Mouse (Mus musculus) frontal cortex, postnatal 10 days (tissue): Measurements from ENCODE around the gene Plcb1.

ENCODE experiments used
- DNase-seq, 2 experiments: peaks; one replicate each; pipeline ENCODE4 v3.0.0; 2022; ENCODE audit warnings: low spot score in 2 of 2, mixed read lengths in 1 of 2

Plcb1 gene

DNA sequence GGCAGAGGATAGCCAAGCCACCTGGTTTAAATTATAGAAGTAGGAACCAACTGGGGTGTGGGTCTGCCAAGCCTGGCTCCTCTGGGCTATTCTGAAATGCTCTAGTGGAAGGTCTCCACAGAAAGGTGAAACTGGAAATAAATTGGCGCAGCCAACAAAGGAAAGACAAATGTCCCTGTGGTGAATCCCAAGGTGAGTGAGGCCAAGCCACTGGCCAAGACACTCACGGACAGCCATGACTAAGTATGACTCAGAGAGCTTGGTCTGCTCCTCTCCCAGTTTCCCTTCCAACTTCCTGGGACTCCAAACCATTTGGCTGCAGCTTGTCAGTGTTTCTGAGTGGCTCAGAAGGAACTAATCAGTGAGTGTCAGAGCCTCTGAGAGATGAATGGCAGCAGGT is 126.7 kb downstream of the Plcb1 start:
- DNase-seq = no peak

DNA sequence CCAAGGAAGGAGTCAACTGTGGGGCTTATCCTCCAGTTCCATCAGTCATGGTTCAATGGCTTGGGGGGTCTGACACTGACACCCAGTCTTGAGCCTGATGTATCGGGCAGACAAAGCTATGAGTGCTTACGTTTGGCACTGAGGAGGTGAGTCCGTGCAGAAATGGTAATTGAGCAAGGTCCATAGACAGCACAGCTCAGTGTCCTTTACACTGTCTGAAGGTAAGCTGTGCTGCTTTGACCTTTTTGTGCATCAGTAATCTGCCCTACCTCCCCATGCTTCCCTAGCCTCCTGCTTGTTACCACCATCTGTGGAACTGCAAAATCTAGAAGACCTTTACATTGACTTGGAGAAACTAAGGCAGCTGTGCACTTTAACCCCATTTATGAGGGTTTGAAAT is 127.7 kb downstream of the Plcb1 start:
- DNase-seq = no peak

DNA sequence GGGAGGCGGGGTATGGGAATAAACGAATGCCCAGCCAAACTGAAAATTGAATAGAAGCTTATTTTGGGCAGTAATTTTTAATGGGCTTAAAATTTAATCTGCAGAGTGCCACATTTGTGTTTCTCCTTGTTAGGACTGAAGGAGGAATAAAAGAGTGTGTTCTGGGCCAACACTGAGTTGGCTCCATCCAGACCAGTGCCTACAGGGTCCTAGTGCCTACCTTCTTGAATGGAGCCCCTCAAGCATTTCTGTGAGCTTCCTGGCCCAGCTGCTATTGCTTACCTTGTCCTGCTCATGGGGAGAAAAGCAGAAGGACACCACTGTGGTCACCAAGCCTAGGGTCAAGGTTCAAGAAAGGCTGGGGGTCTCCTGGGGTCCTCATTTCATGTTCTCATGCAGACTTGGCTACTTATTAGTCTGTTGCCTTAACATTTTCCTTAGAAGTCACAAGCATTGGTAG is 128.3 kb downstream of the Plcb1 start:
- no peak for DNase-seq

DNA sequence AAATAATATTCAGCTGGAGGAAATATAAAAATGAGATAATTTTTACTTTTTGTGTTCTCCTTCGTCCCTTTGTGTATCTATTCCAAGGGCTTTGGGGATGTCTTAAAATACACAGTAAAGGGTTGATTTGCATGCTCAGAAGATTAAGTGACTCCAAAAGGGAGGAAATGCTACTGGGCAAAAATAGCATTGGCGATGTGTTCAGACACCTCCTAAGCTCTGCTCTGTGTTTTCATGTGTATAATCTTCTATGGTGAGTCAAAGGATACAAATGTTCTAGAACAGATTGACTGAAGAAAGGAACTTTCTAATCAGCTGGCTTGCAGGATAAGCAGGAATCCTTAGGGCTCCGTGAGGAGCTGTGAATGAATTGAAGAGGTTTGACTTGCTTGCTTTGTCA is 129.2 kb downstream of the Plcb1 start:
- DNase-seq = no peak

DNA sequence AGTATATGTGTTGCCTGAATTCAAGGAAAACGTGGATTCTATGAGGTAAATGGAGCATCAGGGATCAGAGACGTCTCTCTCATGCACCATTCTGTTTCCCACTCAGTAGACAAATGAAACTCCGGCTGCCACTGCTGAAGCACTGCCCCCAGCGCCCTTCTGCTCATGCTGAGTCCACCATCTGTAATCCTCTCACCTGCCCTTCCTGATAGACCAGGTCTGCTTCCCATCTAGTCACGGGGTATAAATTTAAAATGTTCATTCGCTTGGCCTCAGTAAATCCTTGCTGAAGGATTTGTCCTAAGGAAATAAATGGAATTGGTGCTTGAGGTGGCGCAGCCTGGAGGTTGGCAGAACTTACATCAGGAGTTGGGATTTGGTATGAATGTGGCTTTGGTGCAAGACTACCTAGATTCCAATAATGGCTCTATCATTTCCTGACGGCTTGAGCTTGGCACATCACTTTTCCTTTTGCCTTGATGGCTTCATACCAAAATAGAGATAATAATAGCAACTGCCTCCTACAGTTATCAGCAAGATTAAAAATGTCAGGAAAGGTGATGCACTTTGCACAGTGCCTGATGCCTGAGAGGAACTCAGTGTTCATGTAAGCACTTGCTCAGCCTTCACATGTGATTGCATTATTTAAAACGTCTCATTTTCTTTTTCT is 134.9 kb downstream of the Plcb1 start:
- no peak for DNase-seq

DNA sequence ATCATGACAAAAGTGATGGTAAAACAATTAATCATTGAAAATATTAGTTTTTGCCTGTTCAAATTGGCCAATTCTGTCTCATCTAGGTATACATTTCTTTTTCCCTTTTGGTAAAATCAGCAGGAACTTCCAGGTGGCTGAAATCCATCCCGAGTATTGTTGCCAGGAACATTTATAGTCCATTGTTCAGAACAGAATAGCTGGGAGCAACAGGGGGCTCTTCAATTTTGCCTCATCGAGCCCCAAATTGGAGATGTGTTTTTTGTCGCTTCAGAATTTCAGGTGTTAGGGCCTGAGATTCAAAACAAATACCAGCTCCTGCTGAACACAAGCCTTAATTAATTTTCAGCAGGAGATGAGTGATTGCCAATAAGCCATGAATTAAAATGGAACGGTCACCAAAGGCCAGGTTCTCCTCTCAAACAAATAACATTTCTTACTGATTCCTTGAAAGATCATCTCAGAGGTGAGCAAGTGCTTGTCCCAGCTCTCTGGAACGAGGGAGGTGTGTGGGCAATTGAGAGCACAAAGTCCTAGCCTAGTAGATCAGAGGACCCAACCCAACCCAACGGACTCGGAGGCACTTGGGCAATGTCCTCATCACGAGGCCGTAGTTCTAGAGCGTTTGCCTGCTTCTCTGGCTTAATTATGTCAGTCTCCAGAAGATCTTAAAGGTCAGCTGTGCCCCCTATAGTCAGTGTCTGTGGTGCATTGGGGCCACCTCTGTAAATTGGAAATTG is 136.9 kb downstream of the Plcb1 start:
- no peak for DNase-seq

DNA sequence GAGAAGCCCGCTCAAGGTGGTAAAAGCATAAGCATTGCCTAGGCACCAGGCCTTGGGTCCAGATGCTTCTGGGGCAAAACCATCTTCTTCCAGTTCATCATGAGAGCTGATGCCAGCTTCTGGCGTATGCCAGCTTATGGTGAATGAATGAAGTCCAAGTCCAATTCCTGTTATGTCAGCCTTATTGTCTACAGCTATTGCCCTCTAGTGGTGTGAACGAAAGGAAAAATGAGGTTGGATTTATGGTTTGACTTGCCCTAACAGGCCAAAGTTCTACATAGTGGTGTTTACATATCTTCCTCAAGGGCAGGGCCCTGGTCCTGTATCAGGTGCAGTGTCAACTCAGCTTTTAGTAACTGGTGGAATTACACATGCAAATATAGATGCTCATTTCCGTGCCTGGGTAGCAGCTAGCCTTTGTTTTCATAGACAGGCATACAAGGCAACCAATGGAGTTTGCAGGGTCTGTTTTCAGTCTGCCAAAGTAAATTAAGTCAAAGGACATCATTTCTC is 138.3 kb downstream of the Plcb1 start:
- no peak for DNase-seq

DNA sequence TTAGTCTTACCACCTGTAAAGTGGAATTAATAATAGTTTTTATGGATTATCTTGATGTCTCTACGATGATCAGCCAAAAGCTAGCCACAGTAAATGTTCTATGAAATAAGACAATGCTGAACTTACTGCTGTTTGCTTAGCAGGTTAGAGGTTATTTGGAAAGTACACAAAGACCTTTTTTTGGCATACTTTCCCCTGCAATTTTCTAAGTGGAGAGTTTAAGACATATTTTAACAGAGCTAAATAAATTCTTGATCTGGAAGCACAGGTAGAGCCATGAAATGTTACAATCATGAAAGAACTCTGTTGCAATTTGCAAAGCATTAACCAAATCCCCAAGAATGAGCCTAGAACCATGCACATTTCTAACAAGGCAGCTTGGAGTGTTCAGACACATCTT is 140.4 kb downstream of the Plcb1 start:
- DNase-seq = no peak

DNA sequence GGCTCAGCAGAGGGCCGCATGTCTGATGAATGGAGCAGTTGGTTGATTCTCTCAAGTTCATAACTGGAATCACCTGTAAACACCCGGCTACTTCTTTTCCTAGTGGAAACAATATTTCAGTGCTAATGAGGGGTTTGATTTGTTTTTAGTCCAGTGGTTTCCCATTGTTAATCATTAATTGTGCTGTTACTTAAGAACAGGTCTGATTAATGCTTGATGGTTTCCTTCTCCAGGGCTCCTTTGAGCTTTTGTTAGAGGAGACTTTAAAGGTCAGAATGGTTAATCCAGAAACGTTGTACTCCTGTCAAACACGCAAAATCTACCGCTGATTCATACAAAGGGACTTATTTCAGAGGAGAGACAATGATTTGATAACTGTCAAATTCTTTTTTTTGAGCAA is 141.2 kb downstream of the Plcb1 start:
- DNase-seq = no peak

DNA sequence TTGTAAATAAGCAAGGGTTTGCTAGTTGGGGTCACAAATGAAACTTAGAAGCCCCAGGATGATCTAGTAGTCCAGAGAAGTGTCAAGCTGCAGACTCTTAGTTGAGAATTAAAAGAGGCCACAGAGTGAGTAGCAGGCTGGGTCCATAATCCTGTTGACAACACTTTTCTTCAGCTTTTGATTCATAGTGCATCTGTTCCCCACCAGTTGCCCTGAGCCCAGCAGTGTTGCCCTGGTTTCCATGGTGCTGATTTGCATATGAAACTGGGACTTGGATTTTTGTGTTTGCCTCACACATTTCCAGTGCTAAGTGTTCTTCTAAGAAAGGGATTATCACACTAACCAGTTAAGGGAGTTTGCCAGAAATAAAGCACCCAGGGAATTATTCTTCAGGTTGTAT is 143.6 kb downstream of the Plcb1 start:
- DNase-seq = peak in 1 of 2 experiments; percentile 47

DNA sequence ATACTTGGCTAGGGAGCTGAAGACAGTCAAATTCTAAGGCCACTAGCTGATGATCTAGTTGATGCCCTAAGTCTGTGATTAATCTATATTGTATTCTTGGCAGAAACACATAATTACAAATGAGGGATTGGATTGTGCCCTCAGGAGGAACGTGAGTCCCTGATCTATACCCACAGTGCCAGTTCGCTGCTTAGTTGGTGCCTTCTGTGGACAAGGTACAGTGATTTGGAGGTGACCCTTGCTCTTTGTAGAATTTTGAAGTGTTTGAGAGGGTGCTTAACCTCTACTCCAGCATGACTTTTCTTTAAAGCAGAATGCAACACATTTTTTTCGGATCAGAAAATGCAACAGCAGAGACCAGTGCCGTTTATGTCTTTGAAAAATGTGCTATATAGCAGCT is 145.1 kb downstream of the Plcb1 start:
- DNase-seq = no peak

DNA sequence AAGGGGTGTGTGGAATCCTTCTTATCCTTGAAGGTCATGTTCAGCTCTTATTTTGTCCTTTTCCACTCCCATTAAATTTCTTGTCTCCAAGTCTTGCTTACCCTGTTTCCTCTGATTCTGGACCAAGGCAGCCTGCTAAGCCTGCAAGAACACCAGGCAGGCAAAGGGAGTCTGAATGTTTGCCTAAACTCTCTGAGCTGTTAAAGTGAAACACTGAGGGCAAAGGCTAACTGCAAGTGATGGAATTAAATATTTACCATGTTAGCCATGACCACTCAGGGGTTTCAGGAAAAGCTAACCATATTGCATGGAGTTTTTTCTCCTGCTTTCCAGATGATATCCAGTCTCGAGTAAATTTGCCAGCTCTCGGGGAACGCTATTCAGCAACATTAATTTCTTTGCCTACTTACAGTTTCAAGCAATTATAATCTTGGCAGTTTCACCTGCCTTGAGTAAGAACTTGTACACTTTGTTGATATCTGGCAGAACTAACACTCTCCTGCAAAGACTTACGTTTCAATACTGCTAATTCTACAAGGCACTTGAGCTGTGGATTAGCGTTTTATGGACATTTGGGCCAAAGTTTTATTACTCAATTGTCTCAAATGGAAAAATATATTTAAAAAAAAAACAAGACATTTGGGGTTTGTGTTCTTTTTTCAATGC is 146.0 kb downstream of the Plcb1 start:
- DNase-seq = no peak

DNA sequence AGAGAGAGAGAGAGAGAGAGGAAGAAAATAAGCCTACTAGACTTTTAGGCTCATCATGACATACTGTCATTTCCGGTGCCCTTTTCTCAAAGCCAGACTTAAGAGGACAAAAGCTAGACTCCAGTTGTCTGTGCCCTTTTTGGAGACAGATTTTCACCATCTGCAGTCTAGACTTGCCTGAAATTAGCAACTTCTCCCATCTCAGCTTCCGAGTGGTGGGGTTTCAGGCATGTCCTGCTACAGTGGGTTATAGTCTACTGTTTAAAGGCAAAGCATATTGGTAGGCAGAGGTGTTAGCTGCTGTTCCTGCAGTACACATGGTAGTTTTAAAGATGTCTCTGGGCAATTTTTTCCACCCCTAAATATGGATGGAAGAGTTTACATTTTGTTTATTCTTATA is 149.6 kb downstream of the Plcb1 start:
- DNase-seq = no peak

DNA sequence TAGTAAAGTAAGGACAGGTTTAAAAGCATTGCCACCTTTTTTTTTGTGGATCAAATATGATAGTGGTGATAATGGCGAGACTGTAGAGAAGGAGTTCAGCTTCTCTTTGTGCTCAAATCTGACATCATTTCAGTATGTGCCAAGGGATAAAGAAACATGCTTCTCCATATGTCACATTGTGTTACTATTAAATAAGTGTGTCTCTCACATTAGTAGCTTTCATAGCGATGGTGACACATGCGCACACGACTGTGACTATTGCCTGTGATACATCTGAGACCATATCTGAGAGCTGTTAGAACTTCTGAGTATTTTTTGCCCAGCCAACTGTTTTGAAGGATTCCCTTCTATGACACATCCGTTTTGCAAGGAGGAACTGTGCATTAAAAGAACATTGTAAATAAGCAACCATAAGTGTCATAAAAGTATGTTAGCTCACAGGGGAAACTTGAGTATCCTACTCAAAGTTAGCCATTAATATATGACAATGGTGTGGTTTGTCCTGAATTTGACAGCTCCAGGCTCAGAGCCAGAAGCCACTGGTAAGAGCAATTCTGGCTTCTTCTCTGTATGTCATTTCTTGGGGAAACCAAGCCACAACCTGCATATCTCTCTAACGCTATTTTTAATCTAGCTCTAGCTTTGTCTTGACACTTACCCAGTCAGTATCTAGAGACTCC is 150.2 kb downstream of the Plcb1 start:
- DNase-seq = no peak

DNA sequence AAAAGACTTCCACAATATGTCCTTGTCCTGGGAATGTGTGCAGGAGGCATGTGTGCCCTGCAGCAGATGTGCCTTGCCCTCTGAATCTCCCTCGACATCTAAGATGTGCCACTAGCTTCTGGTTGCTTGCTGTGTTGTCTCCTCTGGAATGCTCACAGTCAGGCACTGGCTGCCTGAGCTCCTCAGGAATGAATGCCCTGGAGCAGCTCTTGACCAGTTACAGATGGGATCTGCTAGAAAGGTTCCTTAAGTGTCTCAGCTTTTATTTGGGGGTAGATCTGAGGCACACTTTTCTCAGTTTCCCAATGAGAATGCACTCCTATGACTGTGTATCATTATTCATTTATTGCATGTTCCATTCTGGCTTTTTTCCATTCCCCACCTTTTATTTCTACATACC is 151.8 kb downstream of the Plcb1 start:
- DNase-seq = no peak

DNA sequence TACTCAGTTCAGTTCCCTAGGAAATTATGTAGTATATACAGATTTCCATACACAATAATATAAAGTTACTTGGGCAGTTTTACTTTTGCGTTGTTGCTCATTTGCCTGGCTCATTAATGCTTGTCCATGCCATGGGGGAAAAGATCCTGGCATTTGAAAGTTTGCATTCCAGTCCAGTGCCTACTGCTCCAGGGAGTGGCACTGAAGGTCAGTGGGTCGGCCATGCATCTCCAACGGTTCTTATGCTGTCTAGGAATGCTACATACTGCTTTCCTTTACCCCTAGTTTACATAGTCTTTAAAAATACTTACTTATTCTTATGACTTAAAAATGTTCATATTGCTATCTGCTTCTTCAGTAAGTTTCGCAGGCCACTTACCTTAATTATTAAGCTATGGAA is 156.2 kb downstream of the Plcb1 start:
- no peak for DNase-seq

DNA sequence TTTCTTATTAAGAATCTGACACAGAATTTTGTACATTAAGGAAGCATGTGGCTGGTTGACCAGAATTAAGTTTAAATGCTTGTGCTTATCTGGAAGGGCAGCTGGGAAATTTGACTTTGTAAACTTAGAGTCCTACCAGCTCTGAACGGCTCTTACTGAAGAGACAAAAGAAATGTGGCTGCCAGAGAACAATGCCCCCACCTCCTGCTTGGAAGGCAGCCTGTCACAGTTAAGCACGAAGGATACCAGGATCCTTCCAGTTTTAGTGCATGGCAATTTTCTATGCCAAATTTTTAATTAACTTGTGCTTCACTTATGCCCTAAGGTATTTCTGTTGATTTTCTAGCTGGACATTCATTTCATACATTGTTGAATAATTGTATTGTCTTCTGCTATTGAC is 157.1 kb downstream of the Plcb1 start:
- no peak for DNase-seq

DNA sequence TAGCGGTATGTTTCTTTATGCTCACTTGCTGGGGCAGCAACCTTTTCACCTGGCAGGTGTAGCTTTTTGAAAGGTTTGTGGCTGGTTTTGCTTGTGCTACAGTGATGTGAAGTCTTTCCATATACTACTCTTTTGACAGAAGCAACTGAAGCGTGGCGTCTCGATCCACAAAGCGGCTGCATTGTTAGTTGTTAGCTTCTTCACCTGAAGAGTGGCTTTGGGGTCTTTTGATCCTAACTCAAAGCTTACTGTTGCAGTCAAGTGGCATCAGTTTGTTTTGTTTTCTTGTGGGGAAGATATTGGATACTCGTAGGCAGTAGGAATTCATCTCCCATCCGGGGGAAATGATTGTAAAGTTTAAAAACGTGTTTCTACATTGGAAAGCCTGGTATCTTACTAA is 160.5 kb downstream of the Plcb1 start:
- no peak for DNase-seq

DNA sequence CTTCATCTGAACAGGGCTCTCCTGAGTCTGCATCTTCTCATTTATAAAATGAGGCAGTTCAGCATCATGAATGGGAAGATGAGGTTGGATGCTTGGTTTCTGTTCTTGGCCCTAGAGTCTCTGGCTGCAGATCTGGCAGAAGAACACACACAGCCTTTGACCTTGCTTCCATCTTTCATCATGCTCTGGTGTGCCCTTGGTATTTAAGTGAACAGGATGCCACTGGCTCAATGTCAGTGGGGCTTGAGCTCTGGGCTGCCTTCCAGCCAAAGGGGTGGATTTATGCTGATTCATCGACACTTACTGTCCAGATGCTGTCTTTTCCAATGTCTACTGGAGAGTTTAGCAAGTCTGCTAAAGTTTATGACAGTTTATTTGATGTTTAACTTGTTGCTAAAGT is 161.0 kb downstream of the Plcb1 start:
- no peak for DNase-seq

DNA sequence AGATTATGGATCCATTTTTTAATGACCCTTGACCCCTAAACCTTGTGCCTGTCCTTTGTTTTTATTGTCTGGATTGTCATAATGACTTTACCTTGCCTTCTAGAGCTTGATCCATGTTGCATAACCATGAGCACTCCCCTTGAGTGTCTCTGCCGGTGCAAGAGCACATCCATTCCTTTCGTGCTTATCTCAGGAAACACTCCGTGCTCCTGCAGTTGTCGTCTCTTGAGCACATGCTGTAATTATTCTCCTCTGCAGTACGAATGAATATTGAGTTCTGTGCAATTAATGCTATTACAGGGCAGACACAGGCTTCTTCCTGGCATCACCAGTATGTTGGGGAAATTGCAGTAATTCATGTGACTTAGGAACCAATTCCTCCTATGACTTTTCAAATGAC is 166.2 kb downstream of the Plcb1 start:
- DNase-seq = no peak

DNA sequence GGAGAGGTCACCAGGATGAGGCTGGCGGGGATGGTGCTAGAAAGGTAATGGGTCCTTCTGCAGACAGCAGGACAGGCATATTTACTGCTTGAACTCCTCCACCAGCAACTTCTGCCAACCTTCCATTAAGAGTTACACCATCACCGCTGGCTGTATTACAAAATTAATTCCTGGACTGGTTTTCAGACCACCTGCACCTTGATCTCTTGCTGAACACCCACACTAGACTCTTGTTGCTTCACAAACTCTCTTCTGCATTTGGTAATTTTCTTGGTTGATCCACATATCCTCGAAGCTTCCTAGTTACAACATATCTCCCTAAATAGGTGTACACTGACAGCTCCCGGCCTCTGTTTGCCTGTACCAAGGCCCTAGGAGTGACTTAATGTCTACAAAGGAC is 170.6 kb downstream of the Plcb1 start:
- no peak for DNase-seq

DNA sequence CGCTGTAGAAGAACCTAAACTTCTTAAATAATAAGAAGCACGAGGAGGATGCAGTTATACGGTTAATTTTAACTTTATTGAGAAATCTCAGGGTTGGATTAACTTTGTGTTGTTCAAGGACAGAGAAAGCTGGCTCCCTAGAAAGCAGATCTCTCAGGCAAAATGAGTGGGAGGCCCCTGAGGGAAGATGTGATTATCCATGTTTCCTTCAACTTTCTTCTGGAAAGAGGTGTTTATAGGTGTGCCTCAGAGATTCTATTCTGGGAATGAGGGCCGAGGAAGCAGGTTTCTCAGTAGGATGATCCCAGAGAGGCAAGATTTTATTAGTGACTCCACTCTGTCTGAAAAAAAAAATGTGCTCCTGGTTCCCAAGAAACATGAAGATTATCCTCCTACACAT is 180.3 kb downstream of the Plcb1 start:
- DNase-seq = no peak
